Mouse (Mus musculus) A20 (cell line): ENCODE data around the gene Npb.
"Not testable (repeated sequence)": the region's sequence is repeated elsewhere in the genome, so short reads cannot be mapped to it uniquely, and the experiment has no call there.

Experiments
- DNase-seq: peaks from one replicate; pipeline ENCODE4 v3.0.0-alpha.2; 2011; ENCODE audit warnings: low read depth, low spot score

The Npb gene

GRCm38 (mm10) chr11:120579316-120580107 lies 28.8 kb upstream of the Npb start:
- DNase-seq: peak; percentile 84

- peak; percentile 70 for DNase-seq
Observed at GRCm38 (mm10) chr11:120580190-120580589, 28.1 kb upstream of the Npb start.

- peak; percentile 58 for DNase-seq
Observed at GRCm38 (mm10) chr11:120580871-120581331, 27.4 kb upstream of the Npb start.

GRCm38 (mm10) chr11:120581490-120582267 lies 26.6 kb upstream of the Npb start, which contains the start of gene Arhgdia:
Arhgdia (minus strand) TSS chr11:120581624.
- peak; percentile 91 for DNase-seq

GRCm38 (mm10) chr11:120582268-120582981 lies 25.9 kb upstream of the Npb start:
- DNase-seq: peak; percentile 86

- not testable (repeated sequence) for DNase-seq
Observed at GRCm38 (mm10) chr11:120582982-120583293, 25.3 kb upstream of the Npb start.

GRCm38 (mm10) chr11:120583937-120584336 lies 24.3 kb upstream of the Npb start:
- DNase-seq: peak; percentile 26

GRCm38 (mm10) chr11:120588531-120588930 lies 19.7 kb upstream of the Npb start:
- DNase-seq: no peak

- peak; percentile 59 for DNase-seq
Observed at GRCm38 (mm10) chr11:120597240-120598235, 10.7 kb upstream of the Npb start.

- peak; percentile 98 for DNase-seq
Observed at GRCm38 (mm10) chr11:120598283-120598989, 9.8 kb upstream of the Npb start, which contains the start of the genes Alyref and Anapc11. Alyref (minus strand) TSS chr11:120598365. Anapc11 (plus strand) TSS chr11:120598421.

GRCm38 (mm10) chr11:120598990-120599549 lies 9.2 kb upstream of the Npb start:
- DNase-seq: peak; percentile 49

GRCm38 (mm10) chr11:120600716-120601115 lies 7.6 kb upstream of the Npb start:
- no peak for DNase-seq

- DNase-seq: no peak
Observed at GRCm38 (mm10) chr11:120603545-120603944, 4.7 kb upstream of the Npb start.

GRCm38 (mm10) chr11:120605667-120606066 lies 2.6 kb upstream of the Npb start:
- no peak for DNase-seq

GRCm38 (mm10) chr11:120606764-120607163 lies 1.5 kb upstream of the Npb start:
- no peak for DNase-seq

- peak; percentile 59 for DNase-seq
Observed at GRCm38 (mm10) chr11:120609250-120609649, 973 bp downstream of the Npb start.

- DNase-seq: no peak
Observed at GRCm38 (mm10) chr11:120610477-120611046, 2.3 kb downstream of the Npb start.

- peak; percentile 69 for DNase-seq
Observed at GRCm38 (mm10) chr11:120612763-120613162, 4.5 kb downstream of the Npb start.

GRCm38 (mm10) chr11:120613481-120613972 lies 5.2 kb downstream of the Npb start:
- no peak for DNase-seq
